Mouse (Mus musculus) forelimb bud, embryonic 11.5 days (tissue): Measurements from ENCODE around the gene Sema4c.

ENCODE experiments used
- DNase-seq: peaks from one replicate; pipeline ENCODE4 v3.0.0-alpha.2; 2012; ENCODE audit warnings: low read depth, low spot score

Sema4c gene

GRCm38 (mm10) chr1:36508238-36508637 is 49.9 kb downstream of the Sema4c start:
- DNase-seq: no peak

DNA sequence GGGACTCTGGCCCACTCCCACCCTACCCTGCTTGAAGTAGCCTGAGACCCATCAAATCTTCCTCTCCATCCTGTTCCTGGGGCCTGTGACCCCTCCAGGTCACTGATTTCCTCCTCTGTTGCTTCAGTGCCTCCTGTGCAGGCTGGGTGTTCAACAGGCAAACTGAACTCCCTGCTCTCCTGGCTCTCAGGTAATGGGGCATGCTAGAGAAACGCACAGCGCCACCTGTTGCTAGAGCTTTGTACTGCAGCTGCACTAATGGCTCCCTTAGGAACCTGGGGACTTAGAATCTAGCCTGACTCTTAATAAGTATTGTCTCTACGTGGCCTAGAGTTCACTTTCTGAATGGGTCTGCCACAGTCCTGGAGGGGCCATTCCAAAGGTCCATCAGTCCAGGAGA is 56.9 kb downstream of the Sema4c start:
- peak; percentile 80 for DNase-seq
